Mouse (Mus musculus) thymus, adult 18-20 months (tissue): ENCODE measurements around the gene Tmem212.

Experiments used
- DNase-seq, 2 experiments: peaks; one replicate each; pipeline ENCODE4 v3.0.0; 2022; ENCODE audit warnings: mixed read lengths in 2 of 2

The Tmem212 gene

GRCm38 (mm10) chr3:27899012-27899726, 3.0 kb upstream of the Tmem212 start:
- no peak for DNase-seq

- no peak for DNase-seq
These were observed 2.0 kb upstream of the Tmem212 start for GRCm38 (mm10) chr3:27898178-27898577.

- no peak for DNase-seq
These were observed 9.6 kb downstream of the Tmem212 start for GRCm38 (mm10) chr3:27886578-27886977.

- no peak for DNase-seq
These were observed 10.6 kb downstream of the Tmem212 start for GRCm38 (mm10) chr3:27885585-27885984.

GRCm38 (mm10) chr3:27881897-27882835, 14.0 kb downstream of the Tmem212 start:
- DNase-seq: no peak

GRCm38 (mm10) chr3:27878854-27879610, 17.1 kb downstream of the Tmem212 start:
- no peak for DNase-seq

- no peak for DNase-seq
These were observed 22.7 kb downstream of the Tmem212 start for GRCm38 (mm10) chr3:27873268-27874073.

- no peak for DNase-seq
These were observed 23.7 kb downstream of the Tmem212 start for GRCm38 (mm10) chr3:27872429-27872828.

GRCm38 (mm10) chr3:27871891-27872290, 24.3 kb downstream of the Tmem212 start:
- no peak for DNase-seq

GRCm38 (mm10) chr3:27871371-27871770, 24.8 kb downstream of the Tmem212 start:
- DNase-seq: no peak

- no peak for DNase-seq
These were observed 27.5 kb downstream of the Tmem212 start for GRCm38 (mm10) chr3:27868681-27869080.

GRCm38 (mm10) chr3:27867731-27868130, 28.4 kb downstream of the Tmem212 start:
- DNase-seq: no peak

GRCm38 (mm10) chr3:27862821-27863740, 33.1 kb downstream of the Tmem212 start:
- DNase-seq: no peak

GRCm38 (mm10) chr3:27861601-27862000, 34.6 kb downstream of the Tmem212 start:
- peak in 1 of 2 experiments; percentile 8 for DNase-seq

GRCm38 (mm10) chr3:27861086-27861485, 35.1 kb downstream of the Tmem212 start:
- DNase-seq: no peak

- no peak for DNase-seq
These were observed 37.0 kb downstream of the Tmem212 start for GRCm38 (mm10) chr3:27859161-27859561.

GRCm38 (mm10) chr3:27858441-27859115, 37.6 kb downstream of the Tmem212 start:
- no peak for DNase-seq

- no peak for DNase-seq
These were observed 39.9 kb downstream of the Tmem212 start for GRCm38 (mm10) chr3:27856288-27856687.

GRCm38 (mm10) chr3:27854431-27855180, 41.6 kb downstream of the Tmem212 start:
- DNase-seq: no peak

- DNase-seq: no peak
These were observed 52.9 kb downstream of the Tmem212 start for GRCm38 (mm10) chr3:27843266-27843665.
